Mouse (Mus musculus): ENCODE data around the gene Krtap1-5.

Gene Krtap1-5

GRCm38 (mm10) chr11:99547892-99548291, 32.9 kb downstream of the Krtap1-5 start:
- DNase-seq (ENCODE audit: low read depth), result no peak

GRCm38 (mm10) chr11:99539721-99540120, 41.1 kb downstream of the Krtap1-5 start:
- DNase-seq (ENCODE audit: low read depth), result no peak

Data from induced T-regulatory cell, adult 2 months (primary cell).